Comparison of ENCODE assay signal across 23 mouse cellular contexts in genomic region chr9:105551407-105551806, GRCm38 (mm10).
"Had no signal": no experiment of that assay in that cellular context is flagged by ENCODE, and none has a peak within 500 bp of the region (broad histone marks: within the 10 kb centered on the region; RNA-seq: fewer than 3 reads in every experiment).

No protein-coding gene starts in this region.

- H3K27me3 ChIP-seq: heart, embryonic 13.5 days; heart, embryonic 15.5 days; hindbrain, embryonic 12.5 days had no signal

- H3K36me3 ChIP-seq: heart, embryonic 13.5 days; heart, embryonic 15.5 days; hindbrain, embryonic 12.5 days; limb, embryonic 13.5 days; limb, embryonic 15.5 days; liver, embryonic 12.5 days had no signal

- DNase-seq: gastrocnemius, adult 2 months; gastrocnemius, postnatal 10 days; gastrocnemius, postnatal 25 days; heart, adult 2 months; heart, postnatal 4 days; kidney, adult 11 months; kidney, adult 8-10 months; kidney, postnatal 10 days; kidney, postnatal 25 days; kidney, postnatal 4 days had no signal

- H3K4me3 ChIP-seq: gastrocnemius, adult 2 months; heart, adult 2 months; heart, embryonic 13.5 days; heart, embryonic 15.5 days; hindbrain, embryonic 12.5 days; layer of hippocampus, adult 2 months; left cerebral cortex, adult 2 months; limb, embryonic 13.5 days; limb, embryonic 15.5 days; liver, embryonic 12.5 days had no signal

- H3K9ac ChIP-seq: heart, embryonic 13.5 days; heart, embryonic 15.5 days; hindbrain, embryonic 12.5 days; hindbrain, embryonic 14.5 days; limb, embryonic 13.5 days; limb, embryonic 15.5 days; liver, embryonic 12.5 days; liver, embryonic 14.5 days had no signal

- H3K9me3 ChIP-seq: heart, embryonic 13.5 days; heart, embryonic 15.5 days; hindbrain, embryonic 12.5 days; limb, embryonic 13.5 days; limb, embryonic 15.5 days; liver, embryonic 12.5 days had no signal

- H3K4me2 ChIP-seq: heart, embryonic 11.5 days; heart, embryonic 13.5 days; heart, embryonic 15.5 days; hindbrain, embryonic 12.5 days; hindbrain, embryonic 14.5 days; limb, embryonic 13.5 days; limb, embryonic 15.5 days; liver, embryonic 12.5 days had no signal

- H3K4me1 ChIP-seq: liver, embryonic 12.5 days had no signal

- ATAC-seq: hindbrain, embryonic 16.5 days; inflammation-experienced regulatory T-cells, adult 6 months; liver, embryonic 12.5 days had no signal

- H3K27ac ChIP-seq: gastrocnemius, adult 2 months; heart, adult 2 months; heart, embryonic 13.5 days; heart, embryonic 15.5 days; hindbrain, embryonic 12.5 days; hindbrain, embryonic 14.5 days; layer of hippocampus, adult 2 months; left cerebral cortex, adult 2 months; limb, embryonic 13.5 days; limb, embryonic 15.5 days; liver, embryonic 12.5 days; liver, embryonic 14.5 days had no signal
